In genomic region chr10:23348101-23348892, GRCm38 (mm10) we compare ENCODE assay signal across 9 mouse cellular contexts. TPM values are rescaled to one million over a fixed set of nuclear protein-coding genes. Genes with fewer than 3 reads are reported as not detected.
DNase-seq lines count a peak whose midpoint lies in the region; ATAC-seq lines count a peak whose summit lies in the region.
"Had no signal": no experiment of that assay in that cellular context is flagged by ENCODE, and none has a peak within 500 bp of the region (broad histone marks: within the 10 kb centered on the region; RNA-seq: fewer than 3 reads in every experiment).

No protein-coding gene starts in this region.

- H3K36me3 ChIP-seq in hindbrain, embryonic 12.5 days = no peaks in the 10 kb centered on the region
- no peaks in the 10 kb centered on the region for H3K36me3 ChIP-seq in midbrain, embryonic 16.5 days (ENCODE audit: control insufficient read depth, insufficient read depth, low read length)

- H3K9ac ChIP-seq in hindbrain, embryonic 12.5 days = peak overlapping the region; percentile 74
- no peak overlapping the region for H3K9ac ChIP-seq in midbrain, embryonic 16.5 days (ENCODE audit: low read depth, low read length)

- WGBS in hindbrain, embryonic 12.5 days = under 1% methylated on average over 34 of the region's 34 CpGs
- 1% methylated on average over 34 of the region's 34 CpGs for WGBS in midbrain, embryonic 16.5 days

- peak overlapping the region; percentile 57 for H3K27ac ChIP-seq in hindbrain, embryonic 12.5 days
- no peak overlapping the region for H3K27ac ChIP-seq in midbrain, embryonic 16.5 days (ENCODE audit: low read length)

- peak; percentile 11 to 28 for DNase-seq in cerebellum, postnatal 14 days
- DNase-seq in cerebellum, adult 9-10 months = no peak
- DNase-seq in right cerebral cortex, postnatal 14 days = peak; percentile 8
- no peak for DNase-seq in right cerebral cortex, postnatal 10 days (ENCODE audit: low spot score in 2 of 2)
- DNase-seq in adrenal gland, postnatal 14 days = no peak
- DNase-seq in thymus, adult 18-20 months = no peak

- H3K4me2 ChIP-seq in hindbrain, embryonic 12.5 days (replicated peaks) = peak overlapping the region; percentile 96
- peak overlapping the region; percentile 92 for H3K4me2 ChIP-seq in midbrain, embryonic 16.5 days (ENCODE audit: low read length)

- peaks cover 15% of the 10 kb centered on the region for H3K27me3 ChIP-seq in hindbrain, embryonic 12.5 days
- peaks cover 7% of the 10 kb centered on the region for H3K27me3 ChIP-seq in midbrain, embryonic 16.5 days (ENCODE audit: control insufficient read depth, insufficient read depth, low read depth, low read length)

- H3K4me1 ChIP-seq in hindbrain, embryonic 12.5 days = peaks cover 18% of the 10 kb centered on the region
- peaks cover 16% of the 10 kb centered on the region for H3K4me1 ChIP-seq in midbrain, embryonic 16.5 days (ENCODE audit: control insufficient read depth, insufficient read depth, low read length)

- peak overlapping the region; percentile 68 for H3K4me3 ChIP-seq in hindbrain, embryonic 12.5 days
- peak overlapping the region; percentile 59 for H3K4me3 ChIP-seq in midbrain, embryonic 16.5 days (ENCODE audit: low read depth, low read length)
- H3K4me3 ChIP-seq: erythroblast, embryonic 14.5 days had no signal

- no peaks in the 10 kb centered on the region for H3K9me3 ChIP-seq in hindbrain, embryonic 12.5 days (replicated peaks)
- no peaks in the 10 kb centered on the region for H3K9me3 ChIP-seq in midbrain, embryonic 16.5 days (replicated peaks; ENCODE audit: control insufficient read depth, low read length, poor library complexity, severe bottlenecking)

- no peak for ATAC-seq in hindbrain, embryonic 12.5 days (ENCODE audit: low FRiP score)
- ATAC-seq in midbrain, embryonic 16.5 days = no peak

RNA-seq across cellular contexts. Expression of gene Eya4, which starts 2.3 kb away (rescaled TPM):
- 7.9 and 8.3 TPM in 2 replicates for polyA plus RNA-seq in hindbrain, embryonic 12.5 days (2016; fragmentation: Nextera tagmentation; extraction: Ambion mirVana)
- 0.39 and 0.50 TPM in 2 replicates for polyA plus RNA-seq in midbrain, embryonic 16.5 days (2015; fragmentation: Nextera tagmentation; extraction: Ambion mirVana)
- 1.1 and 1.4 TPM in 2 replicates for total RNA-seq in adrenal gland, postnatal 14 days (2021)
- polyA plus RNA-seq: erythroblast, embryonic 14.5 days had no signal

Comparison
In these comparisons a context has a peak if more than half of its experiments do, and no peak if none do; other contexts are left out.
1. DNase-seq: peak in cerebellum, postnatal 14 days (2 of 2) and right cerebral cortex, postnatal 14 days (single experiment); none in cerebellum, adult 9-10 months (single experiment), right cerebral cortex, postnatal 10 days (0 of 2), adrenal gland, postnatal 14 days (single experiment) and thymus, adult 18-20 months (0 of 2).